ENCODE assay signal across 20 mouse cellular contexts in the genomic region with DNA sequence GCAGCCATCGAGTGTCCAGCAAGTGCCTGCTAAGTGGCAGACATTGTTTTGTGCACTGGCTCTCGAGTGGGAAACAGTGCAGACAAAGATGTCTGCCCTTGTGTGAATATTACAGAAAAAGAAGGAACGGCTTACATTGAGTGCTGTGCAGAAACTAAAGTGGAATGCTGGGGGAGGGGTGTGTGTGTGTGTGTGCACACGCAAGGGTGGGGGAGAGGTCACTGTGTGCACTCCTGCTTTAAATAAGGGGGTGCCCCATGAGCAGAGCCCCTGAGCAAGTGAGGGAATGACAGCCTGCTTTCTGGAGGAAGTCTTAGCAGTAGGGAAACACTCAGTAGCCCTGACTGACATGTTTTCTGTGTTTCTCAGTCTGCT. TPM values are rescaled to one million over a fixed set of nuclear protein-coding genes. Genes with fewer than 3 reads are reported as not detected.
DNase-seq lines count a peak whose midpoint lies in the region; ATAC-seq and TF ChIP-seq lines count a peak whose summit lies in the region.
"Had no signal": no experiment of that assay in that cellular context is flagged by ENCODE, and none has a peak within 500 bp of the region (broad histone marks: within the 10 kb centered on the region; RNA-seq: fewer than 3 reads in every experiment).

No protein-coding gene starts in this region.

- H3K36me3 ChIP-seq in hindbrain, embryonic 10.5 days, result no peaks in the 10 kb centered on the region
- no peaks in the 10 kb centered on the region for H3K36me3 ChIP-seq in hindbrain, embryonic 13.5 days
- no peaks in the 10 kb centered on the region for H3K36me3 ChIP-seq in forebrain, postnatal 0 days (ENCODE audit: insufficient read depth)
- no peaks in the 10 kb centered on the region for H3K36me3 ChIP-seq in liver, embryonic 15.5 days (replicated peaks)
- H3K36me3 ChIP-seq: heart, embryonic 13.5 days; midbrain, embryonic 13.5 days had no signal

- no peak for TF ChIP-seq CTCF in bone marrow, adult 2 months (IDR thresholded peaks at IDR 0.05; ENCODE audit: control insufficient read depth, insufficient read depth, low read length)
- no peak for TF ChIP-seq CTCF in forebrain, postnatal 0 days (IDR thresholded peaks at IDR 0.05; ENCODE audit: low read depth)
- TF ChIP-seq CTCF in cerebellum, adult 2 months (IDR thresholded peaks at IDR 0.05; ENCODE audit: borderline replicate concordance, insufficient read depth, low read depth, low read length), result no peak

- peak overlapping the region; percentile 66 for H3K27ac ChIP-seq in hindbrain, embryonic 10.5 days
- no peak overlapping the region for H3K27ac ChIP-seq in hindbrain, embryonic 13.5 days
- H3K27ac ChIP-seq in bone marrow, adult 2 months (ENCODE audit: control insufficient read depth, insufficient read depth, low read depth, low read length, poor library complexity), result 0 out of 2 replicates have a peak overlapping the region, but pooled peaks have one; percentile 39
- H3K27ac ChIP-seq in forebrain, postnatal 0 days (ENCODE audit: low read depth, low read length), result no peak overlapping the region
- peak overlapping the region; percentile 88 for H3K27ac ChIP-seq in liver, embryonic 15.5 days (replicated peaks)
- no peak overlapping the region for H3K27ac ChIP-seq in cerebellum, adult 2 months (ENCODE audit: insufficient read depth, low read length)
- H3K27ac ChIP-seq: heart, embryonic 13.5 days; kidney, postnatal 0 days; left cerebral cortex, adult 2 months; midbrain, embryonic 13.5 days had no signal

- no peaks in the 10 kb centered on the region for H3K27me3 ChIP-seq in hindbrain, embryonic 10.5 days (ENCODE audit: insufficient read depth, poor library complexity, severe bottlenecking)
- H3K27me3 ChIP-seq in hindbrain, embryonic 13.5 days, result no peaks in the 10 kb centered on the region
- H3K27me3 ChIP-seq in forebrain, postnatal 0 days (ENCODE audit: insufficient read depth, low read length), result no peaks in the 10 kb centered on the region
- no peaks in the 10 kb centered on the region for H3K27me3 ChIP-seq in liver, embryonic 15.5 days
- H3K27me3 ChIP-seq in cerebellum, adult 2 months (ENCODE audit: control insufficient read depth, insufficient read depth, low read length), result no peaks in the 10 kb centered on the region
- H3K27me3 ChIP-seq: heart, embryonic 13.5 days; midbrain, embryonic 13.5 days had no signal

- no peak for DNase-seq in hindbrain, embryonic 10.5 days (ENCODE audit: low spot score)
- DNase-seq in forebrain, postnatal 0 days, result no peak
- DNase-seq in frontal cortex, postnatal 10 days (ENCODE audit: low spot score in 2 of 2), result no peak
- DNase-seq in frontal cortex, adult 2 months (ENCODE audit: extremely low spot score in 1 of 2, low spot score in 1 of 2), result no peak
- no peak for DNase-seq in cerebellum, adult 2 months
- DNase-seq: B cell, adult 2 months; cerebellum, postnatal 14 days; embryo, embryonic 11 days; heart, postnatal 4 days; lung, embryonic 14.5 days; spleen, adult 18-20 months had no signal

- WGBS in hindbrain, embryonic 10.5 days, result 73% methylated on average over 4 of the region's 4 CpGs
- 63% methylated on average over 4 of the region's 4 CpGs for WGBS in hindbrain, embryonic 13.5 days
- WGBS in bone marrow, adult 2 months, result 56% methylated on average over 4 of the region's 4 CpGs
- 40% methylated on average over 4 of the region's 4 CpGs for WGBS in forebrain, postnatal 0 days
- 58% methylated on average over 4 of the region's 4 CpGs for WGBS in liver, embryonic 15.5 days (ENCODE audit: insufficient replicate concordance)
- 45% methylated on average over 4 of the region's 4 CpGs for WGBS in cerebellum, adult 2 months

- no peak overlapping the region for H3K4me3 ChIP-seq in hindbrain, embryonic 10.5 days
- H3K4me3 ChIP-seq in hindbrain, embryonic 13.5 days, result no peak overlapping the region
- no peak overlapping the region for H3K4me3 ChIP-seq in bone marrow, adult 2 months (replicated peaks; ENCODE audit: control insufficient read depth, low read depth, low read length)
- no peak overlapping the region for H3K4me3 ChIP-seq in forebrain, postnatal 0 days (ENCODE audit: low read depth, low read length)
- no peak overlapping the region for H3K4me3 ChIP-seq in liver, embryonic 15.5 days (replicated peaks)
- H3K4me3 ChIP-seq in cerebellum, adult 2 months (replicated peaks; ENCODE audit: insufficient read depth, low read depth, low read length), result no peak overlapping the region
- H3K4me3 ChIP-seq: heart, embryonic 13.5 days; layer of hippocampus, adult 2 months; left cerebral cortex, adult 2 months; midbrain, embryonic 13.5 days had no signal

- H3K4me1 ChIP-seq in hindbrain, embryonic 10.5 days (replicated peaks), result peaks cover 8% of the 10 kb centered on the region
- peaks cover 23% of the 10 kb centered on the region for H3K4me1 ChIP-seq in hindbrain, embryonic 13.5 days (replicated peaks)
- H3K4me1 ChIP-seq in bone marrow, adult 2 months (ENCODE audit: control insufficient read depth, insufficient read depth, low read length), result no peaks in the 10 kb centered on the region
- peaks cover 3% of the 10 kb centered on the region; the same call in 1 of the 2 replicates for H3K4me1 ChIP-seq in forebrain, postnatal 0 days (ENCODE audit: insufficient read depth)
- H3K4me1 ChIP-seq in liver, embryonic 15.5 days (replicated peaks), result peaks cover 34% of the 10 kb centered on the region
- no peaks in the 10 kb centered on the region for H3K4me1 ChIP-seq in cerebellum, adult 2 months (ENCODE audit: control insufficient read depth, insufficient read depth, low read length)

- no peak overlapping the region for H3K4me2 ChIP-seq in hindbrain, embryonic 13.5 days
- no peak overlapping the region for H3K4me2 ChIP-seq in forebrain, postnatal 0 days (ENCODE audit: low read depth)
- 0 out of 2 replicates have a peak overlapping the region, but pooled peaks have one; percentile 59 for H3K4me2 ChIP-seq in liver, embryonic 15.5 days
- H3K4me2 ChIP-seq: heart, embryonic 13.5 days; lung, embryonic 14.5 days; midbrain, embryonic 13.5 days had no signal

- H3K9ac ChIP-seq in hindbrain, embryonic 13.5 days, result no peak overlapping the region
- H3K9ac ChIP-seq in forebrain, postnatal 0 days, result no peak overlapping the region
- H3K9ac ChIP-seq in liver, embryonic 15.5 days, result no peak overlapping the region
- H3K9ac ChIP-seq: heart, embryonic 13.5 days; lung, embryonic 14.5 days; midbrain, embryonic 13.5 days had no signal

- TF ChIP-seq POLR2A in bone marrow, adult 2 months (IDR thresholded peaks at IDR 0.05; ENCODE audit: borderline replicate concordance, control insufficient read depth, low read depth, low read length), result no peak
- TF ChIP-seq POLR2A in cerebellum, adult 2 months (IDR thresholded peaks at IDR 0.05; ENCODE audit: borderline replicate concordance, insufficient read depth, low read length), result no peak

- no peak for ATAC-seq in hindbrain, embryonic 13.5 days (ENCODE audit: low FRiP score)
- peak; percentile 8; the same call in 1 of the 2 replicates for ATAC-seq in forebrain, postnatal 0 days
- ATAC-seq in liver, embryonic 15.5 days (ENCODE audit: insufficient read depth), result no peak
- ATAC-seq: inflammation-experienced regulatory T-cells, adult 6 months; midbrain, embryonic 13.5 days had no signal

- no peaks in the 10 kb centered on the region for H3K9me3 ChIP-seq in hindbrain, embryonic 10.5 days
- no peaks in the 10 kb centered on the region for H3K9me3 ChIP-seq in hindbrain, embryonic 13.5 days
- H3K9me3 ChIP-seq in forebrain, postnatal 0 days (ENCODE audit: low read length), result no peaks in the 10 kb centered on the region
- no peaks in the 10 kb centered on the region for H3K9me3 ChIP-seq in liver, embryonic 15.5 days (replicated peaks)
- H3K9me3 ChIP-seq: heart, embryonic 13.5 days; midbrain, embryonic 13.5 days had no signal

RNA-seq across cellular contexts. Expression of a gene that starts 14.0 kb away (rescaled TPM):
- 95.4 and 120 TPM in 2 replicates for polyA plus RNA-seq in hindbrain, embryonic 10.5 days (2016; fragmentation: Nextera tagmentation; extraction: Ambion mirVana)
- 83.7 and 92.0 TPM in 2 replicates for polyA plus RNA-seq in hindbrain, embryonic 13.5 days (2015; fragmentation: Nextera tagmentation; extraction: Ambion mirVana)
- polyA plus RNA-seq in bone marrow, adult 2 months (2011; ENCODE audit: insufficient read depth, insufficient read length, low replicate concordance, missing spikeins), result 19.9 and 27.3 TPM in 2 replicates
- total RNA-seq in forebrain, postnatal 0 days (2014; rRNA removed), result 41.2 and 49.2 TPM in 2 replicates
- polyA plus RNA-seq in forebrain, postnatal 0 days (2015; fragmentation: Nextera tagmentation; extraction: Ambion mirVana), result 68.4 and 78.6 TPM in 2 replicates
- polyA plus RNA-seq in liver, embryonic 15.5 days (2015; fragmentation: Nextera tagmentation; extraction: Ambion mirVana), result 24.5 and 25.4 TPM in 2 replicates
- 192 and 200 TPM in 2 replicates for polyA plus RNA-seq in frontal cortex, adult 2 months (2012; rRNA removed)
- 111 and 124 TPM in 2 replicates for polyA plus RNA-seq in cerebellum, adult 2 months (2012; rRNA removed)

RNA-seq across cellular contexts. Expression of a gene that starts 27.9 kb away (rescaled TPM):
- polyA plus RNA-seq in hindbrain, embryonic 10.5 days (2016; fragmentation: Nextera tagmentation; extraction: Ambion mirVana), result 11.9 and 14.9 TPM in 2 replicates
- 10.7 and 12.2 TPM in 2 replicates for polyA plus RNA-seq in hindbrain, embryonic 13.5 days (2015; fragmentation: Nextera tagmentation; extraction: Ambion mirVana)
- polyA plus RNA-seq in bone marrow, adult 2 months (2011; ENCODE audit: insufficient read depth, insufficient read length, low replicate concordance, missing spikeins), result 2.5 and 6.0 TPM in 2 replicates
- 16.5 and 19.9 TPM in 2 replicates for total RNA-seq in forebrain, postnatal 0 days (2014; rRNA removed)
- 12.4 and 13.1 TPM in 2 replicates for polyA plus RNA-seq in forebrain, postnatal 0 days (2015; fragmentation: Nextera tagmentation; extraction: Ambion mirVana)
- 3.3 and 3.7 TPM in 2 replicates for polyA plus RNA-seq in liver, embryonic 15.5 days (2015; fragmentation: Nextera tagmentation; extraction: Ambion mirVana)
- polyA plus RNA-seq in frontal cortex, adult 2 months (2012; rRNA removed), result 18.0 and 22.1 TPM in 2 replicates
- 7.8 and 8.3 TPM in 2 replicates for polyA plus RNA-seq in cerebellum, adult 2 months (2012; rRNA removed)

Comparison
In these comparisons a context has a peak if more than half of its experiments do, and no peak if none do; other contexts are left out.
1. H3K27ac ChIP-seq: peak in hindbrain, embryonic 10.5 days (single experiment), bone marrow, adult 2 months (single experiment) and liver, embryonic 15.5 days (single experiment); none in hindbrain, embryonic 13.5 days (single experiment), forebrain, postnatal 0 days (single experiment) and cerebellum, adult 2 months (single experiment).